Mouse (Mus musculus) testis, postnatal 10 days (tissue): ENCODE data around the gene Cactin.
A peak's percentile ranks its signal among the peaks of the same experiment; 100 is the strongest.

Experiments used
- DNase-seq: peaks from one replicate; pipeline ENCODE4 v3.0.0; 2021; ENCODE audit warnings: low spot score

The Cactin gene

GRCm38 (mm10) chr10:81342686-81343505, 22.0 kb downstream of the Cactin start, which contains the start of gene Gipc3:
Gene Gipc3 (minus strand): TSS chr10:81343266.
- no peak for DNase-seq

- DNase-seq, result peak; percentile 90
These were observed 23.7 kb downstream of the Cactin start for GRCm38 (mm10) chr10:81344421-81345161.

GRCm38 (mm10) chr10:81345162-81345534, 24.2 kb downstream of the Cactin start:
- no peak for DNase-seq

GRCm38 (mm10) chr10:81346453-81347067, 25.7 kb downstream of the Cactin start:
- DNase-seq, result peak; percentile 91

- peak; percentile 74 for DNase-seq
These were observed 28.2 kb downstream of the Cactin start for GRCm38 (mm10) chr10:81349146-81349545.

GRCm38 (mm10) chr10:81349961-81350350, 29.1 kb downstream of the Cactin start:
- no peak for DNase-seq

- DNase-seq, result peak; percentile 99
These were observed 29.6 kb downstream of the Cactin start, which contains the start of gene Hmg20b for GRCm38 (mm10) chr10:81350351-81351063. Gene Hmg20b (minus strand): TSS chr10:81350480.

- DNase-seq, result no peak
These were observed 30.9 kb downstream of the Cactin start for GRCm38 (mm10) chr10:81351678-81352291.

GRCm38 (mm10) chr10:81354738-81355477, 34.0 kb downstream of the Cactin start:
- no peak for DNase-seq

- DNase-seq, result no peak
These were observed 34.6 kb downstream of the Cactin start for GRCm38 (mm10) chr10:81355533-81355932.

- DNase-seq, result no peak
These were observed 35.6 kb downstream of the Cactin start for GRCm38 (mm10) chr10:81356352-81356990.

GRCm38 (mm10) chr10:81356991-81357844, 36.3 kb downstream of the Cactin start, which contains the start of gene Mfsd12:
Gene Mfsd12 (plus strand): TSS chr10:81357491.
- DNase-seq, result peak; percentile 96

- no peak for DNase-seq
These were observed 37.3 kb downstream of the Cactin start for GRCm38 (mm10) chr10:81358209-81358608.

GRCm38 (mm10) chr10:81358841-81359240, 37.9 kb downstream of the Cactin start:
- no peak for DNase-seq

- no peak for DNase-seq
These were observed 39.8 kb downstream of the Cactin start for GRCm38 (mm10) chr10:81360721-81361120.

GRCm38 (mm10) chr10:81362336-81362949, 41.5 kb downstream of the Cactin start:
- no peak for DNase-seq

GRCm38 (mm10) chr10:81363436-81364346, 42.8 kb downstream of the Cactin start:
- peak; percentile 58 for DNase-seq

- peak; percentile 63 for DNase-seq
These were observed 43.8 kb downstream of the Cactin start for GRCm38 (mm10) chr10:81364666-81365065.
